Comparison of ENCODE assay signal across 9 mouse cellular contexts in the genomic region with DNA sequence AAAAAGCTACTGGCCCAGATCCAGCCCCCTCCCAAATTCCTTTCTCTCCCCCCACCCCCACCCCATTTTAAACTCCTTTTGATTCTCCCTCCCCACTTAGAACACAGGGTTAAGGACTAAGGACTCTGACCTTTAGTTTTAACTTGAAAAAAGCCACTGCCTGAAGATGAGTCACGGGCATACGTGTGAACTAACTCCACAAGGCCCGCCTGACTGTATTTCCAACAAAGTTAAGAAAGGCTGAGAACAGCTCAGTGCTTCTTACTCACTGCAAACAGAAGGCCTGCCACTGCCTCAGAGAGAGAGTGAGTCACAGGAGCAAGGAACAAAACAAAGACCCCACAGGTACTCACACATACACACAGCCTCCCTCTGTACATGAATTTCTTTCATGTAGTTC. TPM values are rescaled to one million over a fixed set of nuclear protein-coding genes. Genes with fewer than 3 reads are reported as not detected.
DNase-seq lines count a peak whose midpoint lies in the region; ATAC-seq lines count a peak whose summit lies in the region.
"Had no signal": no experiment of that assay in that cellular context is flagged by ENCODE, and none has a peak within 500 bp of the region (broad histone marks: within the 10 kb centered on the region; RNA-seq: fewer than 3 reads in every experiment).

No protein-coding gene starts in this region.

- H3K36me3 ChIP-seq in lung, embryonic 15.5 days = no peaks in the 10 kb centered on the region
- H3K36me3 ChIP-seq: liver, embryonic 15.5 days had no signal

- no peak overlapping the region for H3K9ac ChIP-seq in lung, embryonic 15.5 days
- H3K9ac ChIP-seq: liver, embryonic 15.5 days had no signal

- WGBS in lung, embryonic 15.5 days = 18% methylated on average over 3 of the region's 3 CpGs

- peak; percentile 75; the same call in 1 of the 2 replicates for ATAC-seq in lung, embryonic 15.5 days (ENCODE audit: borderline replicate concordance, extremely low read depth, low FRiP score, low TSS enrichment)

- peak overlapping the region; percentile 54 for H3K27ac ChIP-seq in lung, embryonic 15.5 days
- H3K27ac ChIP-seq: liver, embryonic 15.5 days had no signal

- H3K4me3 ChIP-seq in lung, embryonic 15.5 days = no peak overlapping the region
- H3K4me3 ChIP-seq: liver, embryonic 15.5 days had no signal

- no peaks in the 10 kb centered on the region for H3K9me3 ChIP-seq in lung, embryonic 15.5 days
- H3K9me3 ChIP-seq: liver, embryonic 15.5 days had no signal

- peak overlapping the region; percentile 16; the same call in 1 of the 2 replicates for H3K4me2 ChIP-seq in lung, embryonic 15.5 days
- H3K4me2 ChIP-seq: liver, embryonic 15.5 days had no signal

- H3K27me3 ChIP-seq in lung, embryonic 15.5 days = no peaks in the 10 kb centered on the region
- H3K27me3 ChIP-seq: liver, embryonic 15.5 days had no signal

- DNase-seq in embryo, embryonic 10 days (ENCODE audit: low spot score) = peak; percentile 29
- no peak for DNase-seq in embryo, embryonic 9.5 days (ENCODE audit: extremely low spot score)
- DNase-seq in right cerebral cortex, adult 2 months (ENCODE audit: low spot score in 2 of 2) = peak; percentile 35 to 42
- DNase-seq in right cerebral cortex, postnatal 4 days = no peak
- peak; percentile 6 to 10 for DNase-seq in heart, postnatal 14 days
- DNase-seq in thymus, postnatal 25 days = no peak
- DNase-seq in cerebellum, postnatal 4 days (ENCODE audit: low spot score in 2 of 2) = no peak

- H3K4me1 ChIP-seq in lung, embryonic 15.5 days = peaks cover 53% of the 10 kb centered on the region
- H3K4me1 ChIP-seq: liver, embryonic 15.5 days had no signal

- intact Hi-C loops in heart, postnatal 14 days (cut with DNase I) = no loop called here

RNA-seq across cellular contexts. Expression of a gene that starts 48.6 kb away (rescaled TPM):
- 10 to 100 TPM; 11.1 to 12.4 TPM for total RNA-seq in heart, postnatal 14 days (2021)
- polyA plus RNA-seq in lung, embryonic 15.5 days (2015; fragmentation: Nextera tagmentation; extraction: Ambion mirVana) = 44.3 and 45.6 TPM in 2 replicates

Comparison
In these comparisons a context has a peak if more than half of its experiments do, and no peak if none do; other contexts are left out.
1. DNase-seq: peak in embryo, embryonic 10 days (single experiment), right cerebral cortex, adult 2 months (2 of 2) and heart, postnatal 14 days (2 of 2); none in embryo, embryonic 9.5 days (single experiment), right cerebral cortex, postnatal 4 days (single experiment), thymus, postnatal 25 days (single experiment) and cerebellum, postnatal 4 days (0 of 2).